Mouse (Mus musculus): ENCODE data around the gene Gm28043.

Gm28043 gene

GRCm38 (mm10) chr17:29681669-29682068 lies 67.0 kb downstream of the Gm28043 start:
- no peak for DNase-seq

- DNase-seq: no peak
Measured at GRCm38 (mm10) chr17:29682261-29682660, 67.6 kb downstream of the Gm28043 start.

- DNase-seq: no peak
Measured at GRCm38 (mm10) chr17:29683127-29683526, 68.5 kb downstream of the Gm28043 start.

- no peak for DNase-seq
Measured at GRCm38 (mm10) chr17:29684275-29684674, 69.6 kb downstream of the Gm28043 start.

GRCm38 (mm10) chr17:29686771-29687170 lies 72.1 kb downstream of the Gm28043 start:
- no peak for DNase-seq

GRCm38 (mm10) chr17:29687373-29687772 lies 72.7 kb downstream of the Gm28043 start:
- DNase-seq: no peak

- DNase-seq: no peak
Measured at GRCm38 (mm10) chr17:29688610-29689009, 73.9 kb downstream of the Gm28043 start.

- no peak for DNase-seq
Measured at GRCm38 (mm10) chr17:29690257-29690656, 75.6 kb downstream of the Gm28043 start.

GRCm38 (mm10) chr17:29692827-29693226 lies 78.2 kb downstream of the Gm28043 start:
- DNase-seq: no peak

- DNase-seq: peak; percentile 83
Measured at GRCm38 (mm10) chr17:29693571-29693970, 78.9 kb downstream of the Gm28043 start.

GRCm38 (mm10) chr17:29694516-29694915 lies 79.8 kb downstream of the Gm28043 start:
- no peak for DNase-seq

- no peak for DNase-seq
Measured at GRCm38 (mm10) chr17:29696940-29697339, 82.3 kb downstream of the Gm28043 start.

GRCm38 (mm10) chr17:29698421-29698820 lies 83.7 kb downstream of the Gm28043 start:
- no peak for DNase-seq

GRCm38 (mm10) chr17:29700573-29700972 lies 85.9 kb downstream of the Gm28043 start:
- DNase-seq: no peak

- no peak for DNase-seq
Measured at GRCm38 (mm10) chr17:29702938-29703710, 88.4 kb downstream of the Gm28043 start.

- peak; percentile 79 for DNase-seq
Measured at GRCm38 (mm10) chr17:29704781-29705180, 90.1 kb downstream of the Gm28043 start.

GRCm38 (mm10) chr17:29705881-29706280 lies 91.2 kb downstream of the Gm28043 start:
- DNase-seq: no peak

GRCm38 (mm10) chr17:29706981-29707545 lies 92.4 kb downstream of the Gm28043 start:
- no peak for DNase-seq

GRCm38 (mm10) chr17:29708783-29709182 lies 94.1 kb downstream of the Gm28043 start:
- DNase-seq: no peak

- DNase-seq: no peak
Measured at GRCm38 (mm10) chr17:29710562-29711044, 95.9 kb downstream of the Gm28043 start.

GRCm38 (mm10) chr17:29711076-29711744 lies 96.5 kb downstream of the Gm28043 start:
- DNase-seq: no peak

- DNase-seq: no peak
Measured at GRCm38 (mm10) chr17:29711745-29712431, 97.2 kb downstream of the Gm28043 start.

- DNase-seq: peak; percentile 29
Measured at GRCm38 (mm10) chr17:29712565-29712964, 97.9 kb downstream of the Gm28043 start.

Measured in thymus, postnatal 25 days (tissue).